Mouse (Mus musculus): ENCODE measurements around the gene Cox6b1.

- TF ChIP-seq CTCF (IDR thresholded peaks at IDR 0.05; ENCODE audit: control insufficient read depth, insufficient read depth, insufficient read length), result no peak
- TF ChIP-seq MAX (IDR thresholded peaks at IDR 0.05), result no peak
- no peak for TF ChIP-seq CEBPB (IDR thresholded peaks at IDR 0.05; ENCODE audit: low read depth)
- no peak for TF ChIP-seq FOSL1 (IDR thresholded peaks at IDR 0.05; ENCODE audit: insufficient read depth, low read length, poor library complexity, severe bottlenecking)
- TF ChIP-seq USF1 (IDR thresholded peaks at IDR 0.05; ENCODE audit: low read depth), result no peak
Observed at GRCm38 (mm10) chr7:30585170-30585569, 40.8 kb downstream of the Cox6b1 start.
